Mouse (Mus musculus) kidney, embryonic 14.5 days (tissue): ENCODE measurements around the gene Frg2f1. TPM values are rescaled to one million over a fixed set of nuclear protein-coding genes. Genes with fewer than 3 reads are reported as not detected.

Experiments used
- ATAC-seq: fragments of 200-750 bp; cut with Nextera tagmentation; 2 replicates; pipeline ENCODE4 v1.8.0; 2017; ENCODE audit warnings: moderate number of reproducible peaks, mild to moderate bottlenecking, moderate TSS enrichment, moderate library complexity; ENCODE audit not compliant: low FRiP score, low TSS enrichment
- H3K27ac ChIP-seq: fragments of 300-500 bp; sonication (generic); 2 replicates; pipeline ENCODE4 v1.5.1; 2014; ENCODE audit warnings: low read depth, mild to moderate bottlenecking, low read length, moderate library complexity, mixed read lengths
- H3K27me3 ChIP-seq: fragments of 300-500 bp; sonication (generic); 2 replicates; pipeline ENCODE4 v1.6.1; 2014; ENCODE audit warnings: mild to moderate bottlenecking, low read length; ENCODE audit not compliant: control insufficient read depth, insufficient read depth
- H3K36me3 ChIP-seq: fragments of 300-500 bp; sonication (generic); 2 replicates; pipeline ENCODE4 v1.6.1; 2014; ENCODE audit warnings: low read length, mixed read lengths; ENCODE audit not compliant: control insufficient read depth, insufficient read depth
- H3K4me1 ChIP-seq: fragments of 300-500 bp; sonication (generic); 2 replicates; pipeline ENCODE4 v1.6.1; 2014; ENCODE audit warnings: low read length, mixed read lengths; ENCODE audit not compliant: control insufficient read depth, insufficient read depth
- H3K4me2 ChIP-seq: fragments of 300-500 bp; sonication (generic); replicated peaks from 2 replicates; pipeline ENCODE4 v1.6.1; 2014; ENCODE audit warnings: low read depth, mild to moderate bottlenecking, low read length
- H3K4me3 ChIP-seq: fragments of 300-500 bp; sonication (generic); 2 replicates; pipeline ENCODE4 v1.5.1; 2014; ENCODE audit warnings: mild to moderate bottlenecking, low read length
- H3K9ac ChIP-seq: fragments of 300-500 bp; sonication (generic); 2 replicates; pipeline ENCODE4 v1.6.1; 2014; ENCODE audit warnings: low read depth, mild to moderate bottlenecking, low read length, moderate library complexity
- H3K9me3 ChIP-seq: fragments of 300-500 bp; sonication (generic); 2 replicates; pipeline ENCODE4 v1.6.1; 2016; ENCODE audit warnings: low read length; ENCODE audit not compliant: control insufficient read depth
- WGBS: fragments of 180-500 bp; shearing (Covaris S2); extraction: QIAGEN DNeasy Blood & Tissue Kit; methylation state at CpG from one replicate; pipeline ENCODE4 v1.1.7; 2014; 5-methylcytosine and 5-hydroxymethylcytosine counted together
- polyA plus RNA-seq: library from polyadenylated mRNA; unstranded; fragments of >200 nt; fragmentation: Nextera tagmentation; extraction: Ambion mirVana; gene quantifications from 2 replicates; pipeline ENCODE4 v1.2.1, GENCODE M21; 2014

Gene Frg2f1
- 2.8 and 5.2 TPM in 2 replicates for polyA plus RNA-seq

DNA sequence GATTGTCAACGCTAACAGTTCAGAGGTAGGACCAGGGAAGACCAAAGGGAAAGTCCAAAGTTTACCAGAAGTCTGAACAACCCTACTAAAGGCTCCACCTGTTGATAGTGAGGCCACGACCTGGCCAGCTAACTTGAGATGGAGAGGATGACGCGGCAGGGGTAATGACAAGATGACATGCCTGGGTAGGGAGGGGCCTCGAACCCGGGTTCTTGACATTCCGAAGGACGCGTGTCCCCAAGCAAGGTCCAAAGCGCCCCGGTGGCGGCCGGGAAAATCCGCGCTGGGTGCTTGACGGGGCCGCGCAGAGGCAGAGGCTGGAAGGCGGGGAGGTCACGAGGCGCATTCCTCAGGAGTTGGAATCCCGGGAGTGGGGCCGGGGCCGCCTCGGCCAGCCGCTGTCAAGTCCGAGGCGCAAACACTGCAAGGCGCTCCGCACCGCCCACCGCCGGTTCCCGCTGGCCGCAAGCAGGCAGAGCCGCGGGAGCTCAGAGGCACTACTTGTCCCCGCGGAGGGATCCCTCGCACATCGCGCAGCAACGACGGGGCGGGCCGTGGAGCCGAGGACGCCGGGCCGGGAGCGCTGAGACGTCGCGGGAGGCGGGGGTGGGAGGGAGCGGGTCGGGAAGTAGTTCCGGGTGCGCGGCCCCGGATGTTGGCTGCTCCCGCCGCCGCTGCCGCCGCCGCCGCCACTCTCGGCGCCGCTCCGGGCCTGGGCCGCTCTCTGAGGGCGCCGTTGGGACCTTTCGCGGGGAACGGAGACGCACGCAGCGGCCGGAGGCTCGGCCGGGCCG lies at the start of gene Frg2f1:
Gene Frg2f1, minus strand, starts transcription at position 499 of the 794 bp plus-strand sequence.
- Histone ChIP-seq H3K4me2 (peak within 1 kb of the TSS; percentile 55), H3K9ac (peak within 1 kb of the TSS; percentile 98), H3K27me3 (no peaks in the 10 kb centered on the region), H3K36me3 (no peaks in the 10 kb centered on the region), H3K4me1 (peaks cover 16% of the 10 kb centered on the region), H3K9me3 (no peaks in the 10 kb centered on the region), H3K27ac (peak within 1 kb of the TSS; percentile 97), H3K4me3 (peak within 1 kb of the TSS; percentile 94)
- peak; percentile 93 for ATAC-seq
- WGBS: under 1% methylated on average over 67 of the region's 85 CpGs

DNA sequence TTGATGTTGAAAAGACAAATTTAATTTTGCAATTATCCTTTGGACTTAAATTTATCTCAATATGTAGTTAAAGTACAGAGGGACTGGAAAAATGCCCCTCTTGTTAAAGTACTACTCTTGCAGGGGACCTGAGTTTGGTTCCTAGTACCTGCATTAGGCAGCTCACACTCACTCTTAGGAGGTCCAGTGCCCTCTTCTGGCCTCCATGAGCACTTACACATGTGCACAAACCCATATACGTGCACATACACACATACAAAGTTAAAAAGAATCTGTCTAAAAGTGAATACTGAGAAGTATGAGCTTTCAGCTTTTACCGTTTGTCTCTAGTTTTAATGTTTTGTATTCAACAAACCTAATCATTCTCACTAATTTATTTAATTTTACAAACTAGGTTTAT lies 48.7 kb upstream of the Frg2f1 start:
- WGBS: 96% methylated on average over 2 of the region's 2 CpGs
- H3K36me3 ChIP-seq: peaks cover 19% of the 10 kb centered on the region
- no peak overlapping the region for H3K4me2 ChIP-seq
- no peaks in the 10 kb centered on the region for H3K9me3 ChIP-seq
- H3K4me1 ChIP-seq: no peaks in the 10 kb centered on the region
- H3K27ac ChIP-seq: no peak overlapping the region
- no peak for ATAC-seq
- H3K9ac ChIP-seq: no peak overlapping the region
- no peak overlapping the region for H3K4me3 ChIP-seq
- no peaks in the 10 kb centered on the region for H3K27me3 ChIP-seq

DNA sequence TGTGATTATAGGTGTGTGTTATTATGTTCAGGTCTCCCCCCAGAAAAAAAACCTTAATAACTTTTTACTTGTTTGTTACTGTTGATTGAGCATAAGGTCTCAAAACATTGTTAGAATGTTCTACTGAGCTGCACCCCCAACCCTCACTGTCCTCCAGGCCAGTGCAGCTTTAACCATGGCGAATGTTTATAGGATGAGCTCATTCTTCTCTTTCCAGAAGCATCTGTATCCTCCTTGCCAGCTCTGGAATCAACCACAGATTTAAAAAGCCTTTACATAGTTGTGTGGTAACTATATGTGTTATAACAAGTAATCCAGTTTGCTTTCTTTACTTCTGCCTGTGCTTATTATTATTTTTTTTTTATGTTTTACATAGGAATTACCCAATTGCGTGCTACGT lies 36.1 kb upstream of the Frg2f1 start:
- Histone ChIP-seq H3K4me1 (no peaks in the 10 kb centered on the region), H3K9me3 (no peaks in the 10 kb centered on the region), H3K36me3 (peaks cover 16% of the 10 kb centered on the region; the same call in 1 of the 2 replicates), H3K27ac (no peak overlapping the region), H3K27me3 (no peaks in the 10 kb centered on the region), H3K4me2 (no peak overlapping the region), H3K4me3 (no peak overlapping the region), H3K9ac (no peak overlapping the region)
- 94% methylated on average over 3 of the region's 3 CpGs for WGBS
- ATAC-seq: no peak

DNA sequence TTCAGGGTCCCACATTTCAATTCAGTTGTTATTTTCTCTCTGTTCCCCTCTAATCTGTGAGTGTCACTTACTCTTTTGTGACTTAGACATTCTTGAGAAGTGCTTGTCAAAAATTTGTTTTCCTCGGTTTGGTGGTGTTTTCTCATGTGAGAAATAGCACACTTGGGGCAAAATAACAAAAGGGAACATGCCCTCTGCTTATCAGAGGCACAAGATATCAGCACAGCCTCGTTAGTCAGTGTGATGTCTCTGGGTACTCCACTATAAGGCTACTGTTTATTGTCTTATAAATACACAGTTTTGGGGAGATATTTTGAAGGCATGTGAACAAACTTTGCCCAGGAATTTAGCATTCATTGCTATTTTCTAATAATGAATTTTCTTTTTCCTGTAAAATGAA lies 35.2 kb upstream of the Frg2f1 start:
- peaks cover 16% of the 10 kb centered on the region; the same call in 1 of the 2 replicates for H3K36me3 ChIP-seq
- H3K4me1 ChIP-seq: no peaks in the 10 kb centered on the region
- 86% methylated on average over 2 of the region's 2 CpGs for WGBS
- H3K27me3 ChIP-seq: no peaks in the 10 kb centered on the region
- no peaks in the 10 kb centered on the region for H3K9me3 ChIP-seq
- H3K4me3 ChIP-seq: no peak overlapping the region
- no peak for ATAC-seq
- H3K27ac ChIP-seq: no peak overlapping the region
- no peak overlapping the region for H3K9ac ChIP-seq
- no peak overlapping the region for H3K4me2 ChIP-seq

GRCm38 (mm10) chr4:119572682-119573081 lies 33.4 kb upstream of the Frg2f1 start:
- H3K9ac ChIP-seq: no peak overlapping the region
- no peak overlapping the region for H3K4me3 ChIP-seq
- no peak overlapping the region for H3K4me2 ChIP-seq
- WGBS: 82% methylated on average over 3 of the region's 3 CpGs
- ATAC-seq: no peak
- H3K4me1 ChIP-seq: no peaks in the 10 kb centered on the region
- peaks cover 16% of the 10 kb centered on the region; the same call in 1 of the 2 replicates for H3K36me3 ChIP-seq
- H3K9me3 ChIP-seq: no peaks in the 10 kb centered on the region
- H3K27ac ChIP-seq: no peak overlapping the region
- H3K27me3 ChIP-seq: no peaks in the 10 kb centered on the region

GRCm38 (mm10) chr4:119566322-119566835 lies 27.1 kb upstream of the Frg2f1 start:
- Histone ChIP-seq H3K4me2 (no peak overlapping the region), H3K4me1 (no peaks in the 10 kb centered on the region), H3K36me3 (peaks cover 6% of the 10 kb centered on the region; the same call in 1 of the 2 replicates), H3K9ac (no peak overlapping the region), H3K27ac (no peak overlapping the region), H3K9me3 (peaks cover 7% of the 10 kb centered on the region), H3K4me3 (no peak overlapping the region), H3K27me3 (no peaks in the 10 kb centered on the region)
- ATAC-seq: no peak
- 80% methylated on average over 4 of the region's 4 CpGs for WGBS

GRCm38 (mm10) chr4:119563136-119563535 lies 23.8 kb upstream of the Frg2f1 start:
- Histone ChIP-seq H3K27me3 (no peaks in the 10 kb centered on the region), H3K9ac (no peak overlapping the region), H3K27ac (no peak overlapping the region), H3K4me2 (no peak overlapping the region), H3K4me3 (no peak overlapping the region), H3K36me3 (peaks cover 6% of the 10 kb centered on the region; the same call in 1 of the 2 replicates), H3K9me3 (peaks cover 7% of the 10 kb centered on the region), H3K4me1 (no peaks in the 10 kb centered on the region)
- ATAC-seq: no peak

DNA sequence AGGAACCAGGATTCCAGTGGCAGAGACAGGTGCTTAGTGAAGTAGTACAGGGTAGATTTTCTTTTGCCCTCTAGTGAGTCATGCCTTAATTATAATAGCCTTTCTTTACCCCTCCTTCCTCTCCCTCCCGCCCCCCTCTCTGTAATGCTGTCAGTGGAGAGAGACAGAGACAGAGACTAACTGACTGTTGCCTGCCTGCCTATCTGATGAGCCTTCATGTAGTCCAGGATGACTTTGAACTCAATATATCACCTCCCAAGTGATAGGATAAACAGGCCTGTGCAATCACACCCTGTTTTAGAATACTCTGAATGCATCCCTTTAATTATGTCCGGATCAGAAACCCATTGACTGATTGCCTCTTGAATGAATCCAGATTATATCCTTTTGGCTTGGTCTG lies 16.1 kb upstream of the Frg2f1 start:
- no peaks in the 10 kb centered on the region for H3K4me1 ChIP-seq
- H3K4me2 ChIP-seq: no peak overlapping the region
- H3K27ac ChIP-seq: no peak overlapping the region
- ATAC-seq: peak; percentile 69
- no peak overlapping the region for H3K9ac ChIP-seq
- no peaks in the 10 kb centered on the region for H3K27me3 ChIP-seq
- H3K36me3 ChIP-seq: no peaks in the 10 kb centered on the region; the same call in 1 of the 2 replicates
- WGBS: 43% methylated on average over 2 of the region's 2 CpGs
- H3K4me3 ChIP-seq: no peak overlapping the region
- H3K9me3 ChIP-seq: no peaks in the 10 kb centered on the region

- no peak overlapping the region for H3K27ac ChIP-seq
- WGBS: 70% methylated on average over 1 of the region's 1 CpGs
- H3K9ac ChIP-seq: no peak overlapping the region
- H3K4me2 ChIP-seq: no peak overlapping the region
- 0 out of 2 replicates have a peak, but pooled peaks cover 3% of the 10 kb centered on the region for H3K4me1 ChIP-seq
- no peak overlapping the region for H3K4me3 ChIP-seq
- ATAC-seq: no peak
- no peaks in the 10 kb centered on the region for H3K9me3 ChIP-seq
- H3K27me3 ChIP-seq: no peaks in the 10 kb centered on the region
- H3K36me3 ChIP-seq: no peaks in the 10 kb centered on the region; the same call in 1 of the 2 replicates
Observed at GRCm38 (mm10) chr4:119550864-119551263, 11.5 kb upstream of the Frg2f1 start.
